Mouse (Mus musculus) liver, embryonic 15.5 days (tissue): ENCODE data around the gene Ccdc107. TPM values are rescaled to one million over a fixed set of nuclear protein-coding genes. Genes with fewer than 3 reads are reported as not detected.
"Not testable (repeated sequence)": the region's sequence is repeated elsewhere in the genome, so short reads cannot be mapped to it uniquely, and the experiment has no call there.

Source experiments
- ATAC-seq: fragments of 200-750 bp; cut with Nextera tagmentation; 2 replicates; pipeline ENCODE4 v1.8.0; 2017; ENCODE audit warnings: moderate number of reproducible peaks, mild to moderate bottlenecking, moderate library complexity; ENCODE audit not compliant: insufficient read depth
- H3K27ac ChIP-seq: fragments of 300-500 bp; sonication (generic); replicated peaks from 2 replicates; pipeline ENCODE4 v1.5.1; 2015; ENCODE audit warnings: mild to moderate bottlenecking, inconsistent platforms
- H3K27me3 ChIP-seq: fragments of 300-500 bp; sonication (generic); 2 replicates; pipeline ENCODE4 v1.6.1; 2015; ENCODE audit warnings: mild to moderate bottlenecking, inconsistent platforms
- H3K36me3 ChIP-seq: fragments of 300-500 bp; sonication (generic); replicated peaks from 2 replicates; pipeline ENCODE4 v1.6.1; 2015; ENCODE audit warnings: moderate library complexity, mild to moderate bottlenecking, inconsistent platforms
- H3K4me1 ChIP-seq: fragments of 300-500 bp; sonication (generic); replicated peaks from 2 replicates; pipeline ENCODE4 v1.6.1; 2015; ENCODE audit warnings: inconsistent platforms
- H3K4me2 ChIP-seq: fragments of 300-500 bp; sonication (generic); 2 replicates; pipeline ENCODE4 v1.6.1; 2015; ENCODE audit warnings: moderate library complexity, mild to moderate bottlenecking, inconsistent platforms
- H3K4me3 ChIP-seq: fragments of 300-500 bp; sonication (generic); replicated peaks from 2 replicates; pipeline ENCODE4 v1.5.1; 2015; ENCODE audit warnings: mild to moderate bottlenecking, inconsistent platforms
- H3K9ac ChIP-seq: fragments of 300-500 bp; sonication (generic); 2 replicates; pipeline ENCODE4 v1.6.1; 2015; ENCODE audit warnings: moderate library complexity, mild to moderate bottlenecking, inconsistent platforms
- H3K9me3 ChIP-seq: fragments of 300-500 bp; sonication (generic); replicated peaks from 2 replicates; pipeline ENCODE4 v1.6.1; 2016; ENCODE audit warnings: inconsistent platforms
- WGBS: fragments of 180-500 bp; shearing (Covaris S2); methylation state at CpG from one replicate; pipeline ENCODE4 v1.1.7; 2015; ENCODE audit warnings: mixed read lengths; ENCODE audit not compliant: insufficient replicate concordance; 5-methylcytosine and 5-hydroxymethylcytosine counted together
- polyA plus RNA-seq: library from polyadenylated mRNA; unstranded; fragments of >200 nt; fragmentation: Nextera tagmentation; extraction: Ambion mirVana; gene quantifications from 2 replicates; pipeline ENCODE4 v1.2.1, GENCODE M21; 2015

Ccdc107 gene
- polyA plus RNA-seq, 1 experiment from 2014 or later = 34.2 TPM

DNA sequence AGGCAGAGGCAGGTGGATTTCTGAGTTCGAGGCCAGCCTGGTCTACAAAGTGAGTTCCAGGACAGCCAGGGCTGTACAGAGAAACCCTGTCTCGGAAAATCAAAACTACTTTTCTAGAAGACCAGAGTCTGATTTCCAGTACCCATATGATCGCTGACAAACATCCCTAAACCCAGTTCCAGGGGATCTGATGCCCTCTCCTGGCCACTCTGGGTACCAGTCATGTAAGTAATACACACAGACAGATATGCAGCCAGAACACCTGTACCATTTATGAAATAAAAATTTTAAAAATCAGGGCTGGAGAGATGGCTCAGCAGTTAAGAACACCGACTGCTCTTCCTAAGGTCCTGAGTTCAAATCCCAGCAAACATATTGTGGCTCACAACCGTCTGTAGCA is 7.0 kb upstream of the Ccdc107 start:
- not testable (repeated sequence) for ATAC-seq, H3K4me3 ChIP-seq, H3K9me3 ChIP-seq, H3K36me3 ChIP-seq, H3K4me2 ChIP-seq, H3K27ac ChIP-seq, H3K9ac ChIP-seq, H3K27me3 ChIP-seq, H3K4me1 ChIP-seq
- 68% methylated on average over 5 of the region's 5 CpGs for WGBS

DNA sequence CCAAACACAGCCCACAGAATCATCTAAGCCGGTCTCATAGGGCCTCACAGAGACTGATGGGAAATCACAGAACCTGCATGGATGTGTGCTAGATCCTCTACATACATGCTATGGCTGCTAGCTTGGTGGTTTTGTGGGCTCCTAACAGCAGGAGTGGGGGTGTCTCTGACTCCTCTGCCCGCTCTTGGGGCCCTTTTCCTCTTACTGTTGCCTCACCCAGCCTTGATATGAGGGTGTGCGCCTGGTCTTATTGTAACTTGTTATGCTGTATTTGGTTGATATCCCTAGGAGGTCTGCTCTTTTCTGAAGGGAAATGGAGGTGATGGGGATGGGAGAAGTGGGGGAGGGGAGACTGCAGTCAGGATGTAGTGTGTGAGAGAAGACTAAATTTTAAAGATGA is 3.1 kb upstream of the Ccdc107 start:
- Histone ChIP-seq H3K4me1 (peaks cover 34% of the 10 kb centered on the region), H3K27me3 (no peaks in the 10 kb centered on the region)
- ATAC-seq = no peak

GRCm38 (mm10) chr4:43490801-43491200 is 1.9 kb upstream of the Ccdc107 start:
- 0 out of 2 replicates have a peak overlapping the region, but pooled peaks have one; percentile 29 for H3K4me2 ChIP-seq
- ATAC-seq = no peak
- H3K9me3 ChIP-seq = no peaks in the 10 kb centered on the region
- no peaks in the 10 kb centered on the region for H3K27me3 ChIP-seq
- no peak overlapping the region for H3K9ac ChIP-seq
- H3K27ac ChIP-seq = peak overlapping the region; percentile 29; the same call in 1 of the 2 replicates
- 46% methylated on average over 5 of the region's 5 CpGs for WGBS
- peaks cover 46% of the 10 kb centered on the region for H3K4me1 ChIP-seq
- H3K4me3 ChIP-seq = no peak overlapping the region
- peaks cover 7% of the 10 kb centered on the region for H3K36me3 ChIP-seq

More for the DNA sequence above, 3.1 kb upstream of the Ccdc107 start:
- Histone ChIP-seq H3K9me3 (no peaks in the 10 kb centered on the region), H3K27ac (no peak overlapping the region), H3K4me3 (no peak overlapping the region), H3K4me2 (no peak overlapping the region), H3K36me3 (no peaks in the 10 kb centered on the region), H3K9ac (no peak overlapping the region)
- WGBS = 71% methylated on average over 3 of the region's 3 CpGs

GRCm38 (mm10) chr4:43492101-43492820 is 439 bp upstream of the Ccdc107 start:
- Histone ChIP-seq H3K27ac (peak overlapping the region; percentile 87), H3K9ac (no peak overlapping the region)

GRCm38 (mm10) chr4:43493186-43493845 is 616 bp downstream of the Ccdc107 start:
- Histone ChIP-seq H3K27ac (peak overlapping the region; percentile 87), H3K27me3 (no peaks in the 10 kb centered on the region), H3K9ac (peak overlapping the region; percentile 85), H3K9me3 (no peaks in the 10 kb centered on the region), H3K4me3 (peak overlapping the region; percentile 82), H3K4me1 (peaks cover 70% of the 10 kb centered on the region), H3K4me2 (peak overlapping the region; percentile 89), H3K36me3 (peaks cover 28% of the 10 kb centered on the region)
- under 1% methylated on average over 47 of the region's 47 CpGs for WGBS
- ATAC-seq = peak; percentile 82

More at GRCm38 (mm10) chr4:43492101-43492820, 439 bp upstream of the Ccdc107 start:
- no peaks in the 10 kb centered on the region for H3K9me3 ChIP-seq
- peak overlapping the region; percentile 82 for H3K4me3 ChIP-seq
- peaks cover 59% of the 10 kb centered on the region for H3K4me1 ChIP-seq
- no peaks in the 10 kb centered on the region for H3K27me3 ChIP-seq
- H3K4me2 ChIP-seq = peak overlapping the region; percentile 89
- 40% methylated on average over 12 of the region's 12 CpGs for WGBS
- H3K36me3 ChIP-seq = peaks cover 21% of the 10 kb centered on the region
- ATAC-seq = no peak; the same call in 1 of the 2 replicates

DNA sequence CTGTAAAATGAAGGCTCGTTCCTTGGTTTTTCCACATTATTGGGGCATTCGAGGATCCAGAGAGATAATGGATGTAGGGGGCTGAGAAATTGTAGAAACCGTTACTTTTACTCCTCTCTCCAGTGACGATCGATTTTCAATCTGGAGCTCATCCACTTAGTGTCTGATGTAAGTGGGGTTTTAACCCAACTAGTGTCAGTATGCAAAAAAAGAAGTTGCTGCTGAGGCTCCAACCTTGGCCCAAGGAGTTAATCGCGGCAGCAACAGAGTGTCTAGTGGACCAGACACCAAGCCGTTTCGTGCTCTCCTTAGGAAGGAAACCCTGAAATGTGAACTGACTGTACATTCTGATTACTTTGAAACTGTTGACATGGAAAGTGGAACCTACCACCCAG is 1.1 kb downstream of the Ccdc107 start:
- peak overlapping the region; percentile 85 for H3K9ac ChIP-seq
- peaks cover 28% of the 10 kb centered on the region for H3K36me3 ChIP-seq
- H3K27me3 ChIP-seq = no peaks in the 10 kb centered on the region
- H3K9me3 ChIP-seq = no peaks in the 10 kb centered on the region
- no peak for ATAC-seq
- peaks cover 75% of the 10 kb centered on the region for H3K4me1 ChIP-seq
- H3K27ac ChIP-seq = peak overlapping the region; percentile 87
- H3K4me3 ChIP-seq = peak overlapping the region; percentile 82
- H3K4me2 ChIP-seq = peak overlapping the region; percentile 89
- under 1% methylated on average over 9 of the region's 9 CpGs for WGBS

DNA sequence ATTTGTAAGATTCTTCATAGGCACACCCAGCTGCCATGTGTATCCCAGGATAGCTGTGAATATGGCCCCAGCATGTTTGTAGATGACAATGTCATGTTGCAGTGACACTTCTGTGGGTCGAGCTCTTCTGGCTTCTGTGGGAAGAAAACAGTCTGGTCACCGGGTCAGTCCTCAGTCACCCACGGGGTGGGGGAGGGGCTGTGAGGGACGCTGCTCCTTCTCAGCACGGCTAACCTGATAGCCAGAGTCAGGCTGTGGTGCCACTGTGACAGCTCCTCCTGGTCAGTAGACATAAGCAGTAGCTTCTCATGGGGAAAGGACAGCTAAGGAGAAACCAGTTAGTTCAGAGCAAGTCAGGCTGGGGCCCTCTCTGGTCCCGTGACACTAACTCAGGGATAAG is 3.9 kb downstream of the Ccdc107 start:
- 70% methylated on average over 6 of the region's 6 CpGs for WGBS
- no peak overlapping the region for H3K9ac ChIP-seq
- peaks cover 28% of the 10 kb centered on the region for H3K36me3 ChIP-seq
- no peak overlapping the region for H3K4me2 ChIP-seq
- H3K4me3 ChIP-seq = no peak overlapping the region
- peaks cover 75% of the 10 kb centered on the region for H3K4me1 ChIP-seq
- H3K9me3 ChIP-seq = no peaks in the 10 kb centered on the region
- no peaks in the 10 kb centered on the region; the same call in 1 of the 2 replicates for H3K27me3 ChIP-seq
- no peak overlapping the region for H3K27ac ChIP-seq
- no peak for ATAC-seq

GRCm38 (mm10) chr4:43497405-43497804 is 4.7 kb downstream of the Ccdc107 start:
- 91% methylated on average over 8 of the region's 8 CpGs for WGBS
- no peak for ATAC-seq

GRCm38 (mm10) chr4:43497946-43498345 is 5.2 kb downstream of the Ccdc107 start:
- H3K9me3 ChIP-seq = no peaks in the 10 kb centered on the region
- H3K36me3 ChIP-seq = peaks cover 28% of the 10 kb centered on the region
- ATAC-seq = no peak
- peak overlapping the region; percentile 86 for H3K4me2 ChIP-seq
- peaks cover 66% of the 10 kb centered on the region for H3K4me1 ChIP-seq
- WGBS = 56% methylated on average over 4 of the region's 4 CpGs
- H3K9ac ChIP-seq = peak overlapping the region; percentile 93
- H3K27me3 ChIP-seq = no peaks in the 10 kb centered on the region; the same call in 1 of the 2 replicates
- H3K27ac ChIP-seq = 0 out of 2 replicates have a peak overlapping the region, but pooled peaks have one; percentile 79
- peak overlapping the region; percentile 87 for H3K4me3 ChIP-seq

More at GRCm38 (mm10) chr4:43497405-43497804, 4.7 kb downstream of the Ccdc107 start:
- Histone ChIP-seq H3K4me1 (peaks cover 69% of the 10 kb centered on the region), H3K27ac (no peak overlapping the region), H3K36me3 (peaks cover 28% of the 10 kb centered on the region), H3K4me2 (peak overlapping the region; percentile 86), H3K27me3 (no peaks in the 10 kb centered on the region; the same call in 1 of the 2 replicates), H3K4me3 (peak overlapping the region; percentile 87), H3K9me3 (no peaks in the 10 kb centered on the region), H3K9ac (peak overlapping the region; percentile 93; the same call in 1 of the 2 replicates)

- WGBS = 4% methylated on average over 8 of the region's 8 CpGs
- H3K36me3 ChIP-seq = peaks cover 28% of the 10 kb centered on the region
- peak overlapping the region; percentile 79 for H3K27ac ChIP-seq
- H3K9me3 ChIP-seq = no peaks in the 10 kb centered on the region
- no peaks in the 10 kb centered on the region; the same call in 1 of the 2 replicates for H3K27me3 ChIP-seq
- peaks cover 60% of the 10 kb centered on the region for H3K4me1 ChIP-seq
- peak overlapping the region; percentile 87 for H3K4me3 ChIP-seq
- peak overlapping the region; percentile 93 for H3K9ac ChIP-seq
- ATAC-seq = peak; percentile 71
- H3K4me2 ChIP-seq = peak overlapping the region; percentile 86
Observed at GRCm38 (mm10) chr4:43498983-43499382, 6.3 kb downstream of the Ccdc107 start.
